Mouse (Mus musculus) subcutaneous adipose tissue, adult 2 months (tissue): ENCODE data around the gene Mmp20. TPM values are rescaled to one million over a fixed set of nuclear protein-coding genes. Genes with fewer than 3 reads are reported as not detected.

Experiments used
- polyA plus RNA-seq: library from polyadenylated mRNA; depleted of rRNA; stranded (reverse); fragments of >200 nt; gene quantifications from 2 replicates; pipeline ENCODE4 v1.2.3, GENCODE M21; 2012; ENCODE audit warnings: low replicate concordance; rRNA removed

Mmp20 gene
- polyA plus RNA-seq: not detected in 2 replicates

DNA sequence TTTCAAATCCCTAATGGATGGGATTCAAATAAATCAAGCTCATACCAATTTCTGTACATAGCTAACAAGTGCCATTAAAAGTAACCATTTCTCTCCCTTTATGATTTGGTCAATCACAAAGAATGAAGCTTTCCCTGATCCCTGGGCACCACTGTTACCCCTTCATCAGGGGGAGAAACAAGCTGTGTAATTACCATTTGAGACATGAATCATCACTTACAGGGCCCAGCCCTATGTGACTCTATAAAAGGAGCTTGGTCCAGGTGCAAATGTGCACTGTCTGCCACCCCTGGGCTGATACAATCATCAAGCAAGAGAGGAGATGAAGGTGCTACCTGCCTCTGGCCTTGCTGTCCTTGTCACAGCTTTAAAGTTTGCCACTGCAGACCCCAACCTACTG, at the start of gene Mmp20:
Mmp20 (plus strand) TSS at position 301 of the 400 bp plus-strand sequence.

GRCm38 (mm10) chr9:7691790-7692189, 63.8 kb downstream of the Mmp20 start, which contains the start of gene Mmp7:
Mmp7 (plus strand) TSS chr9:7692090.

Other genes starting within 250 kb of the Mmp20 start
- gene Mmp1b, start 240.2 kb upstream of the Mmp20 start, polyA plus RNA-seq: not detected in 2 replicates
- 3.5 and 13.1 TPM in 2 replicates for gene Mmp3, start 182.4 kb upstream of the Mmp20 start, polyA plus RNA-seq
- gene Mmp10, start 125.9 kb upstream of the Mmp20 start, polyA plus RNA-seq: 1.2 TPM in 1 of 2 replicates, not detected in the other
- 0.23 TPM in 1 of 2 replicates, not detected in the other for gene Mmp8, start 69.8 kb upstream of the Mmp20 start, polyA plus RNA-seq
- 0.44 and 0.54 TPM in 2 replicates for gene Mmp27, start 56.8 kb upstream of the Mmp20 start, polyA plus RNA-seq
- gene Mmp7, start 63.9 kb downstream of the Mmp20 start, polyA plus RNA-seq: 0.19 and 4.5 TPM in 2 replicates
- 56.3 and 102 TPM in 2 replicates for gene Tmem123, start 135.8 kb downstream of the Mmp20 start, polyA plus RNA-seq
- gene Birc2, start 208.8 kb downstream of the Mmp20 start, polyA plus RNA-seq: 13.5 and 18.9 TPM in 2 replicates
- 16.1 and 21.5 TPM in 2 replicates for gene Birc3, start 245.0 kb downstream of the Mmp20 start, polyA plus RNA-seq